Mouse (Mus musculus) hindbrain, embryonic 14.5 days (tissue): ENCODE data around the gene Grk5. TPM values are rescaled to one million over a fixed set of nuclear protein-coding genes. Genes with fewer than 3 reads are reported as not detected.
A peak's percentile ranks its signal among the peaks of the same experiment; 100 is the strongest.

ENCODE experiments used
- ATAC-seq: fragments of 200-750 bp; cut with Nextera tagmentation; 2 replicates; pipeline ENCODE4 v1.8.0; 2017; ENCODE audit warnings: moderate number of reproducible peaks, mild to moderate bottlenecking, moderate TSS enrichment, moderate library complexity; ENCODE audit not compliant: low FRiP score
- DNase-seq: peaks from one replicate; pipeline ENCODE4 v3.0.0-alpha.2; 2015; ENCODE audit warnings: low spot score
- H3K27ac ChIP-seq: fragments of 300-500 bp; sonication (generic); 2 replicates; pipeline ENCODE4 v1.5.1; 2014; ENCODE audit warnings: mild to moderate bottlenecking, moderate library complexity
- H3K27me3 ChIP-seq: fragments of 300-500 bp; sonication (generic); 2 replicates; pipeline ENCODE4 v1.6.1; 2014; ENCODE audit warnings: mild to moderate bottlenecking, low read length, mixed read lengths; ENCODE audit not compliant: control insufficient read depth, insufficient read depth
- H3K36me3 ChIP-seq: fragments of 300-500 bp; sonication (generic); replicated peaks from 2 replicates; pipeline ENCODE4 v1.6.1; 2014; ENCODE audit not compliant: control insufficient read depth, insufficient read depth
- H3K4me1 ChIP-seq: fragments of 300-500 bp; sonication (generic); replicated peaks from 2 replicates; pipeline ENCODE4 v1.6.1; 2014; ENCODE audit warnings: antibody characterized with exemption, low read length, mixed read lengths; ENCODE audit not compliant: control insufficient read depth, insufficient read depth
- H3K4me2 ChIP-seq: fragments of 300-500 bp; sonication (generic); replicated peaks from 2 replicates; pipeline ENCODE4 v1.6.1; 2014; ENCODE audit warnings: mild to moderate bottlenecking, moderate library complexity
- H3K4me3 ChIP-seq: fragments of 300-500 bp; sonication (generic); replicated peaks from 2 replicates; pipeline ENCODE4 v1.5.1; 2014; ENCODE audit warnings: mild to moderate bottlenecking, low read length
- H3K9ac ChIP-seq: fragments of 300-500 bp; sonication (generic); 2 replicates; pipeline ENCODE4 v1.6.1; 2014
- H3K9me3 ChIP-seq: fragments of 300-500 bp; sonication (generic); 2 replicates; pipeline ENCODE4 v1.6.1; 2016; ENCODE audit warnings: low read length; ENCODE audit not compliant: control insufficient read depth
- WGBS: fragments of 180-500 bp; shearing (Covaris S2); extraction: QIAGEN DNeasy Blood & Tissue Kit; methylation state at CpG from one replicate; pipeline ENCODE4 v1.1.7; 2014; 5-methylcytosine and 5-hydroxymethylcytosine counted together
- polyA plus RNA-seq: library from polyadenylated mRNA; unstranded; fragments of >200 nt; fragmentation: Nextera tagmentation; extraction: Ambion mirVana; gene quantifications from 2 replicates; pipeline ENCODE4 v1.2.1, GENCODE M21; 2014

The Grk5 gene
- polyA plus RNA-seq, 1 experiment from 2014 or later = 3.1 TPM

DNA sequence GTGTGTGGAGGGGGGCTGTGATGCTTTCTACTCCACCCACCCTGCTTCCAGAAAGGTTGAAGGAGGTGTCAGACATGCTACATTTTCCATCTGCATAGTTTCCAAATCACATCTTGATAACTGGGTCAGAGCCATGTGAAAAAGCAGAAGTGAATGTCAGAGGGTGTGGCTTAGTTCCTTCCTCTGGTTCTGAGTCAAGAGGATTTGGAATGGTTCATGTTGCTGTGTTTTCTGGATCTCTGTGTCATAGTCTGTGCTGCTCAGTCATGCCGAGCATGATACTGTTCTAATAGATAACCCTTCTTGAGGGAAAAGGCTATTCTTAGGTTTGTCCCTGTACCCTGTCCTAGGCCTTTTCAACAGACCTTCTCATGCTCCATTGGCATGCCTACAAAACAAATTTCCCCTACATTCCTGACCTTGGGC lies 50.4 kb downstream of the Grk5 start:
- DNase-seq (no peak), ATAC-seq (no peak)
- H3K9ac ChIP-seq = no peak overlapping the region
- WGBS = 61% methylated on average over 1 of the region's 1 CpGs
- no peaks in the 10 kb centered on the region for H3K36me3 ChIP-seq
- H3K27ac ChIP-seq = no peak overlapping the region
- no peaks in the 10 kb centered on the region for H3K9me3 ChIP-seq
- no peaks in the 10 kb centered on the region for H3K27me3 ChIP-seq
- H3K4me2 ChIP-seq = no peak overlapping the region
- 0 out of 2 replicates have a peak, but pooled peaks cover 8% of the 10 kb centered on the region for H3K4me1 ChIP-seq
- H3K4me3 ChIP-seq = no peak overlapping the region

DNA sequence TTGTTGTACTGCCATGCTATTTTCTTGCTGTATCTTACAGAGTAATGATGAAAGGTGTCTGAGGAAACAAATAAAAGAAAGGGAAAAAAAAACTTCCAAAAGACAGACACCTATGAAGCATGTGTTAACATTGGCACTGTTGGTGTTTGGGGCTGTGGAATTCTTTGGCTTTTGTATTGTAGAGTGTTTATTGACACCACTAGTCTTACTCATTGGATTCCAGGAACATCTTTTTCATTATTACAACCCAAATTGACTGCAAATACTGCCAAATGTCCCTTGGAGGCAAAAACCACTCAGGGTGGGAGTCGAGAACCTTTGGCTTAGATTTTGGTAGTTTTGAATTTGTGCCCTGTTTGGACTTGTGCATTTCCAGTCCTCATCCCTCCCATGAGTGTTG lies 51.3 kb downstream of the Grk5 start:
- Histone ChIP-seq H3K9me3 (no peaks in the 10 kb centered on the region), H3K27me3 (no peaks in the 10 kb centered on the region), H3K4me1 (0 out of 2 replicates have a peak, but pooled peaks cover 4% of the 10 kb centered on the region), H3K9ac (no peak overlapping the region), H3K27ac (no peak overlapping the region), H3K4me3 (no peak overlapping the region), H3K4me2 (no peak overlapping the region), H3K36me3 (no peaks in the 10 kb centered on the region)
- ATAC-seq (no peak), DNase-seq (no peak)
- WGBS = 97% methylated on average over 1 of the region's 1 CpGs

DNA sequence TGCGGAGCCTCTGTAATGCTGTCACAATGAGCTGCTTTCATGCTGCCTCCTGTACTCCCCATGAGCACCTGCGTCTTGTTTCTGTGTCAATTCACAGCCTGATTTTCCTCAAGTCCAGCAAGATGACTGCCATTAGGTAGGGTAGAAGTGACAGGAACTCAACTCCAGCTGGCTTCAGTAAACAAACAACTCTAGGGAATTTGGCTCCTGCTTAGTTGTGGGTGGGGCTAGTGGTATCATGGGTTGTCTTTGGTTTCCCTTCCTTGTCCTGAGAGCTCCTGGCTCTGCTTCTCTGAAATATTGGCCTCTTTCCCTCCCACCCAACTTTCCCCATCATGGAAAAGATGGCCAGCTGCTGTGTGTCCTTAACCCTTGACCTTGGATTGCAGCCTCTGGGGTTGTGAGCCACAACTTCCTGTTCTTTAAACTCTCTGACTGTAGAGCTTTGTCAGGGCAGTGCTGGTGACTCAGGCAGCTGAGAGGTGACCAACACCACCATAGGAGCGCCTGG lies 56.3 kb downstream of the Grk5 start:
- no peak overlapping the region for H3K9ac ChIP-seq
- 51% methylated on average over 3 of the region's 3 CpGs for WGBS
- H3K36me3 ChIP-seq = no peaks in the 10 kb centered on the region
- no peak overlapping the region for H3K4me2 ChIP-seq
- DNase-seq (no peak), ATAC-seq (no peak)
- H3K4me1 ChIP-seq = no peaks in the 10 kb centered on the region
- H3K9me3 ChIP-seq = no peaks in the 10 kb centered on the region
- no peaks in the 10 kb centered on the region for H3K27me3 ChIP-seq
- H3K27ac ChIP-seq = 0 out of 2 replicates have a peak overlapping the region, but pooled peaks have one; percentile 20
- no peak overlapping the region for H3K4me3 ChIP-seq

DNA sequence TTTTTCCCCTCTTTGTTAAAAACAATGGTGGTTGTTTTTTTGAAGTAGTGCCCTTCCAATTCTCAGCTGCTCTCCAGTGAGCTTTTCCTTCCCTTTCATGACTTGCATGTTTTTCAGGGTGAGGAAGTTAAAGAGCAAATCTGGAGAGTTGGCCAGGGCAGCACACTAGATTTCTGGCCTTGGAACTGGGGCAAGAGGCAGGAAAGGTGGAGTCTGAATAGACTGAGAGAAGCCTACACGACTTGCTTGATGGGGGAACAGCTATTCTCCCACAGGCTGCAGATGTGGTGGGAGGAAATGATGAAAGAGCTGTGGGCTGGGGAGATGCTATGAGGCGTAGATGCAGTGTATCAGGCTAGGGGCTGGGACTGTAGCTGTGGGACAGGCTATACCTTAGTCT lies 57.1 kb downstream of the Grk5 start:
- Histone ChIP-seq H3K27me3 (no peaks in the 10 kb centered on the region), H3K9ac (no peak overlapping the region), H3K27ac (peak overlapping the region; percentile 20; the same call in 1 of the 2 replicates), H3K9me3 (no peaks in the 10 kb centered on the region), H3K4me1 (no peaks in the 10 kb centered on the region), H3K4me2 (no peak overlapping the region), H3K36me3 (no peaks in the 10 kb centered on the region), H3K4me3 (no peak overlapping the region)
- ATAC-seq (no peak), DNase-seq (no peak)
- WGBS = 67% methylated on average over 2 of the region's 2 CpGs

DNA sequence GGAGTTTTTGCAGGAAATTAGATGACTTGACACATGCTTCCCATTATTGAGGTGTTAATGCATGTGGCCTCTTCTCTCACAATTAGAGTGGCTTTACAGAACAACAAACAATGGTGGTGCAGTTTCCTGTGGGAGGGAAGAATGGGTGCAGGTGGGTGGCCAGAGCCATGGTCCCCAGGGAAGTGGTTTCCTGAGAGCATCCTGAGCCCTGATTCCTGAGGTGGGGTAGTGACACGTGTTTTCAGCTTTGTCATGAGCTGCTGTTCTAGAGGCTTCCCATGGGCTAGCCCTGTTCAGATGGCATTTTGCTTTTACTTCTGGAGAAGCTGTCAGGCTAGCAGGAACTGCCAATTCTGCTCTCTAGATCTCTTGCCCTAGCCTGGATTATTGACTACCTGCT lies 59.4 kb downstream of the Grk5 start:
- no peak overlapping the region for H3K4me2 ChIP-seq
- H3K27ac ChIP-seq = no peak overlapping the region
- WGBS = 17% methylated on average over 1 of the region's 1 CpGs
- no peaks in the 10 kb centered on the region for H3K9me3 ChIP-seq
- no peak for DNase-seq
- H3K36me3 ChIP-seq = no peaks in the 10 kb centered on the region
- no peaks in the 10 kb centered on the region for H3K27me3 ChIP-seq
- no peak overlapping the region for H3K9ac ChIP-seq
- H3K4me1 ChIP-seq = no peaks in the 10 kb centered on the region
- no peak for ATAC-seq
- H3K4me3 ChIP-seq = no peak overlapping the region

DNA sequence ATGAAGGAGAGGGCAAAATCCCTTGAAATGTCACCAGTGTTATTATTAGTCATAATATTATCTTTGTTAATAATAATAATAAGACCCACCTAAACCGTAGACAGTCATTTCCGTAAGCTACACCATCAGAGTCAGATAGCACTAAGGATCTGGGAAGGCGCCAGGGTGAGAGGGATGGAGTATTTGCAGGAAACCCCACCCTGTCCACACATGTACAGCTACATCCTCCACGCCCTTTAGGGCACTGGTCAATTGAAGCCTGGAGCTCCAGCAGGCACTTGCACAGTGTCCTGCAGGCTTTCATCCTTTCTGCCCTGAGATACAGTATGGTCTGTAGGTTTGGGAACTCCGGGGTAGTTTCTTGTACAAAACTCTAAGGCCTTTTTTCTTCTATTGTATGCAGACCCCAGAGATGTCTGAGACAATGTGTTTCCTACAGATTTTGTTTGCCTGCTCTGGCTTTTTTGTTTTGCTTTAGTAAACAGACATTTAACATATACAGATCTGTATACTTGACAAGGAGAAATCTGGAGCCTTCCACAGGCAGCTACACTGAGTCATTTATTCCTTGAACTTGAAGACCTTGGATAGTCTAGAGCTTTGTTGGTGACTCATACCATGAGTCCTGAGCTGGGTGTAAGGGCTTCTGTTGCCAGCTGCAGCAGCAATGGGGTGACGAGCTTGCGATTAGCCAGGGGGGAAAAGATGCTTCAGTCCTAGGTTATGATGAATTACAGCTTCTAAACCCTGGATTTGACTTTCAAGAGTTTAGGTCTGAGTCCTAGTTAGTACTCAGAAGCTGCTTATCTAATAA lies 60.7 kb downstream of the Grk5 start:
- DNase-seq (no peak), ATAC-seq (no peak)

DNA sequence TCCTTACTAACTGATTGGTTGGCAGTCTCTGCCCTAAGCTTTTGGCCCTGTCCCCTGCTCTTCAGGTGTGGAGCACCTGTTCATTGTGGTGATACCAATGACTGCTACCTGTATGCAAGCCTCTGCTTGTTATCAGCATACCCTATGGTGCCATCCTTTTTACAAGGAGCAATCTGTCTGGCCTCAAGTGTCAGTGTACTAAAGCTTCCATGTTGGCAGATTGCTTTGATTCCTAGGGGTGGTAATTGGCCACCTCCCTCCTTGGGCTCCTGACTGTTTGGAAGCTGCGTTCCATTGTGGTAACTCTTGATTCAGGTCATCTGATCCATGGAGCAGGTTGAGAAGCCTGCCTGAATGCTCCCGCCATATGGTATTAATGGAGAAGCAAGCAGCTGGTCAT lies 65.6 kb downstream of the Grk5 start:
- Histone ChIP-seq H3K9me3 (no peaks in the 10 kb centered on the region), H3K4me1 (no peaks in the 10 kb centered on the region), H3K27ac (no peak overlapping the region), H3K36me3 (no peaks in the 10 kb centered on the region), H3K27me3 (no peaks in the 10 kb centered on the region), H3K4me3 (no peak overlapping the region), H3K4me2 (no peak overlapping the region), H3K9ac (no peak overlapping the region)
- ATAC-seq (no peak), DNase-seq (no peak)
- 87% methylated on average over 2 of the region's 2 CpGs for WGBS

More for the DNA sequence above, 60.7 kb downstream of the Grk5 start:
- H3K36me3 ChIP-seq = no peaks in the 10 kb centered on the region
- no peaks in the 10 kb centered on the region for H3K4me1 ChIP-seq
- H3K27me3 ChIP-seq = no peaks in the 10 kb centered on the region
- WGBS = 86% methylated on average over 7 of the region's 7 CpGs
- no peak overlapping the region for H3K4me3 ChIP-seq
- no peak overlapping the region for H3K4me2 ChIP-seq
- no peak overlapping the region for H3K9ac ChIP-seq
- H3K27ac ChIP-seq = no peak overlapping the region
- H3K9me3 ChIP-seq = no peaks in the 10 kb centered on the region

DNA sequence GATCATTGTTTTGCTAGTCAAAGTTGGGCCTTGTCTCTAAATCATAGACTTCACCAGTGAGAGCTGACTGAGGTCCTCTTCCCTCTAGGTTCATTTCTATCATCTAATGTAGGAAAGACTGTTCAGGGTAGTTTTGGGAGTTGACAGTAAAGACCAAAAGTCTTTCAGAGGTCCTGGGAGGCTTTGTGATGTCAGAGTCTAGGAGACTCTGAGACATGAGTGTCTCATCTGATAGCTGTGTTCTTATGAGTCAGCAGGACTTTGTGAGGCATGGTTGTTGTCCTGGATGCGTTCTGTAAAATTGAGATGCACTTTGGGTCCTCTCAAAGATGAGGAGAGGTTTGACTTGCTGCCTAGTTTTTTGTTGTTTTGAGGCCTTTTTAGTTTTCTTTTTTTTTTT lies 66.2 kb downstream of the Grk5 start:
- 89% methylated on average over 1 of the region's 1 CpGs for WGBS
- ATAC-seq (no peak), DNase-seq (no peak)
- Histone ChIP-seq H3K27ac (no peak overlapping the region), H3K4me1 (no peaks in the 10 kb centered on the region), H3K9ac (no peak overlapping the region), H3K27me3 (no peaks in the 10 kb centered on the region), H3K9me3 (no peaks in the 10 kb centered on the region), H3K4me2 (no peak overlapping the region), H3K36me3 (no peaks in the 10 kb centered on the region), H3K4me3 (no peak overlapping the region)

DNA sequence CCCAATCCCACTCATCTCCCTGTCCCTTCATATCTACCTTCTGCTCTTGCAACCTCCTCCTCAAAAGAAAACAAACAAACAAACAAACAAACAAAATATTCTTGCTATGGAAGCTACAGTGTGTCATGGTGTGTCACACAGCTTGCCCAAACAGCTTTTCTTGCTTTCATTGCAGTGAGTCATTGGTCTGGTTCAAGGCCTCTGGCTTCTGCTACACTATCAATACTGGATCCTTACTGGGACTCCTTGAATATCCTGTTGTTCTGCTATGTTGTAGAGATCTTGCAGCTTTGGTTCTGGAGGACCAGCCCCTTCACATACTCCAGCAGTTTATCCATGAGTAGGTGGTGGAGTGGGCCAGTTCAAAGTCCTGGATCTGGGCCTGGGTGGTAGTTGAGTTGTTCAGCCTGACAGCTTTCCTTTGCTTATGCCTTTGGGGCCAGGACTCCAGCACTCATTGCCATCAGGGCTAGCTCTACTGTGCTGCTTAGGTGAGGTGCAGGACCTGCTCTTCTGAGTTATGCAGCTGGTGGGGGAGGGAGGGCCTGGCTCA lies 66.7 kb downstream of the Grk5 start:
- ATAC-seq (no peak), DNase-seq (no peak)
- H3K4me1 ChIP-seq = no peaks in the 10 kb centered on the region
- no peak overlapping the region for H3K4me3 ChIP-seq
- H3K9me3 ChIP-seq = no peaks in the 10 kb centered on the region
- H3K4me2 ChIP-seq = no peak overlapping the region
- H3K27me3 ChIP-seq = no peaks in the 10 kb centered on the region
- H3K9ac ChIP-seq = no peak overlapping the region
- H3K27ac ChIP-seq = no peak overlapping the region
- H3K36me3 ChIP-seq = no peaks in the 10 kb centered on the region
